Mouse (Mus musculus): ENCODE measurements around the gene Snapc3. TPM values are rescaled to one million over a fixed set of nuclear protein-coding genes. Genes with fewer than 3 reads are reported as not detected.
"Not testable (repeated sequence)": the region's sequence is repeated elsewhere in the genome, so short reads cannot be mapped to it uniquely, and the experiment has no call there.

The Snapc3 gene
- polyA plus RNA-seq, 2 experiments = 39.2 to 45.3 TPM

DNA sequence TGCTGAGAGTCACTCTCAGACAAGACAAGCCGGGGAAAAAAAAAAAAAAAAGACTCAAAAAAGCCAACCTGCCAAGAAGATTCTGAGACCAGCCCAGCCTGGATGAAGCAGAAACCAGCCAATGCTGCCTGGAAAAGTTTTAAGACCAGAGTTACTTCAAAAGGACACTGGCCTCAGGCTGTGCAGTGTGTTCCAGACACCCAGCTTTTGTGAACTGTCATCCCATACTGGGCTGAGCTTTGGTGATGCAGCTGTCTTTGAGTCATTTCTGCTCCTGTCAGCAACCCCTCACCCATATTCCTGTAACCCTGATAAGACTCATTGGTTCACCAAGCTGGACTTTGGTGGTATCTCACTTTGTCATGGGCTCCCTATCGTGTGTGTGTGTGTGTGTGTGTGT lies 95.1 kb downstream of the Snapc3 start:
- H3K4me3 ChIP-seq (replicated peaks; ENCODE audit: low read length) = no peak overlapping the region
- H3K9me3 ChIP-seq (ENCODE audit: control insufficient read depth, low read length) = no peaks in the 10 kb centered on the region
- DNase-seq (ENCODE audit: low spot score) (no peak), ATAC-seq (ENCODE audit: low FRiP score, low read depth) (no peak)
- H3K9ac ChIP-seq (ENCODE audit: low read depth, low read length, severe bottlenecking) = no peak overlapping the region
- no peaks in the 10 kb centered on the region for H3K36me3 ChIP-seq (ENCODE audit: control insufficient read depth, insufficient read depth, low read length)
- no peak overlapping the region for H3K27ac ChIP-seq (replicated peaks; ENCODE audit: low read depth, low read length)
- WGBS = 64% methylated on average over 2 of the region's 2 CpGs
- TF ChIP-seq POLR2A (IDR thresholded peaks at IDR 0.05; ENCODE audit: borderline replicate concordance, extremely low read depth, insufficient read depth, insufficient read length) = no peak
- no peaks in the 10 kb centered on the region for H3K27me3 ChIP-seq (ENCODE audit: control insufficient read depth, insufficient read depth, low read length)
- H3K4me1 ChIP-seq (ENCODE audit: control insufficient read depth, insufficient read depth, low read length) = no peaks in the 10 kb centered on the region
- H3K4me2 ChIP-seq (replicated peaks; ENCODE audit: low read depth, low read length, severe bottlenecking) = no peak overlapping the region

DNA sequence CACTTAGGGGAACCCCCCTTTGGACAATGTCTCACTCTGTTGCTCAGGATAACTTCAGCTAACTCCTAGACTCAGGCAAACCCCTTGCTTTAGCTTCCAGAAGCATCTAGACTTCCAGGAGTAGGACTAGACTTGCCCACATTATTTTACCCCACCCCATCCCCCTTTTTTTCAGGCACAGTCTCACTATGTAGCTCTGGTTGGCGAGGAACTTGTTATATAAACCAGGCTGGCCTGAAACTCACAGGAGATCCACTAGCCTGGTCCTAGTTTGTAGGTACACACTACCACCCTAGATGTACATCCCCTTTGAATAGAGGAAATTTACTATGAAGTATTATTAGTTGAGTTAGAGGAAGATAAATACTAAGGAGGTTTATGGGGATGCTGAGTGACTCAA lies 96.7 kb downstream of the Snapc3 start:
- H3K27me3 ChIP-seq (ENCODE audit: control insufficient read depth, insufficient read depth, low read length) = no peaks in the 10 kb centered on the region
- ATAC-seq (ENCODE audit: low FRiP score, low read depth) (no peak), DNase-seq (ENCODE audit: low spot score) (no peak)
- no peak overlapping the region for H3K27ac ChIP-seq (replicated peaks; ENCODE audit: low read depth, low read length)
- H3K9me3 ChIP-seq (ENCODE audit: control insufficient read depth, low read length) = no peaks in the 10 kb centered on the region
- H3K4me2 ChIP-seq (replicated peaks; ENCODE audit: low read depth, low read length, severe bottlenecking) = no peak overlapping the region
- WGBS = 63% methylated on average over 1 of the region's 1 CpGs
- H3K9ac ChIP-seq (ENCODE audit: low read depth, low read length, severe bottlenecking) = no peak overlapping the region
- no peaks in the 10 kb centered on the region for H3K4me1 ChIP-seq (ENCODE audit: control insufficient read depth, insufficient read depth, low read length)
- H3K36me3 ChIP-seq (ENCODE audit: control insufficient read depth, insufficient read depth, low read length) = no peaks in the 10 kb centered on the region
- no peak for TF ChIP-seq POLR2A (IDR thresholded peaks at IDR 0.05; ENCODE audit: borderline replicate concordance, extremely low read depth, insufficient read depth, insufficient read length)
- H3K4me3 ChIP-seq (replicated peaks; ENCODE audit: low read length) = no peak overlapping the region

DNA sequence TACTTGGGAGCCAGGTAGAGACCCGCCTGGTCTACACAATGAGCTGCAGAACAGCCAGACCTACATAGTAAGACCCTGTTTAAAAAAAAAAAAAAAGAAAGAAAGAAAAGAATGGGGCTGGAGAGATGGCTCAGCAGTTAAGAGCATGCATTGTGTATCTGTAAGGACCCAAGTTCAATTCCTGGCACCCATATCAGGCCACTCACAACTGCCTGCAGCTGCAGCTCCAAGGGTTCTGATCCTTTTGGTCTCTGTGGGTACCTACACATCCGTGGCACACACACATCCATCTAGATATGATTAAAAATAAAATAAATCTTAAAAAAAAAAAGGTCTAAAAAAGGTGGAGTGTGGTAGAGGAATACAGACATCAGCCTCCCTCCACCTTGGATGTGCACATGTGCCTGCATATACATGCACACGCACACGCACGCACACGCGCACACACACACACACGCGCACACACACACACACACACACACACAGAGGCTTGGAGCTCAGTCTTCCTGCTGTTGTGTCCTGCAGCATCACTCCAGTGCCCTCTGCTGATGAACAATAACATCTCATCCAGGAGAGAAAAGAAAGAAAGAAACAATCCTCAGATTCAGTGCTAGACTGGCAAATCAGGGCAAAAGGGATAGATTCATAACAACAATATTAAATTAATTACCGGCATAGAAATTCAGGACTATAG lies 97.6 kb downstream of the Snapc3 start:
- WGBS = 89% methylated on average over 10 of the region's 10 CpGs
- no peak for DNase-seq (ENCODE audit: low spot score)
- Histone ChIP-seq H3K36me3 (ENCODE audit: control insufficient read depth, insufficient read depth, low read length) (no peaks in the 10 kb centered on the region), H3K9me3 (ENCODE audit: control insufficient read depth, low read length) (no peaks in the 10 kb centered on the region), H3K4me3 (replicated peaks; ENCODE audit: low read length) (no peak overlapping the region), H3K4me2 (replicated peaks; ENCODE audit: low read depth, low read length, severe bottlenecking) (no peak overlapping the region), H3K9ac (ENCODE audit: low read depth, low read length, severe bottlenecking) (no peak overlapping the region), H3K4me1 (ENCODE audit: control insufficient read depth, insufficient read depth, low read length) (no peaks in the 10 kb centered on the region), H3K27ac (replicated peaks; ENCODE audit: low read depth, low read length) (no peak overlapping the region), H3K27me3 (ENCODE audit: control insufficient read depth, insufficient read depth, low read length) (no peaks in the 10 kb centered on the region)
- TF ChIP-seq POLR2A (IDR thresholded peaks at IDR 0.05; ENCODE audit: borderline replicate concordance, extremely low read depth, insufficient read depth, insufficient read length) = no peak
- ATAC-seq (ENCODE audit: low FRiP score, low read depth) = no peak

DNA sequence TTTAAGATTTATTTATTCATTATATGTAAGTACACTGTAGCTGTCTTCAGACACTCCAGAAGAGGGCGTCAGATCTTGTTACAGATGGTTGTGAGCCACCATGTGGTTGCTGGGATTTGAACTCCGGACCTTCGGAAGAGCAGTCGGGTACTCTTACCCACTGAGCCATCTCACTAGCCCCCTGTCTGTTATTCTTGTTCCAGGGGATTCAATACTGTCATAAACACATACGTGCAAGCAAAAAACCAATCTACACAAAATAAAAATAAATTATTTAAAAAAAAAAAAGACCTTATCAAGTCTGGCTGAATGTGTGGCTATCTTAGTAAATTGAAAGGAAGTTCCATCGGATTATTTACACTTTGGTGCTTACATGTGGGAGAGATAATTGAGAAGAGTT lies 98.6 kb downstream of the Snapc3 start:
- not testable (repeated sequence) for H3K4me1 ChIP-seq (ENCODE audit: control insufficient read depth, insufficient read depth, low read length); H3K4me2 ChIP-seq (replicated peaks; ENCODE audit: low read depth, low read length, severe bottlenecking); H3K9ac ChIP-seq (ENCODE audit: low read depth, low read length, severe bottlenecking); H3K27me3 ChIP-seq (ENCODE audit: control insufficient read depth, insufficient read depth, low read length); DNase-seq (ENCODE audit: low spot score); H3K9me3 ChIP-seq (ENCODE audit: control insufficient read depth, low read length); H3K27ac ChIP-seq (replicated peaks; ENCODE audit: low read depth, low read length); H3K4me3 ChIP-seq (replicated peaks; ENCODE audit: low read length); H3K36me3 ChIP-seq (ENCODE audit: control insufficient read depth, insufficient read depth, low read length); ATAC-seq (ENCODE audit: low FRiP score, low read depth)
- WGBS = 93% methylated on average over 5 of the region's 6 CpGs

Other genes starting within 250 kb of the Snapc3 start
- 2.6 and 3.0 TPM in 2 replicates for gene Ttc39b, start 93.5 kb upstream of the Snapc3 start, polyA plus RNA-seq (2012; rRNA removed)
- 3.1 and 4.9 TPM in 2 replicates for gene Ttc39b, start 93.5 kb upstream of the Snapc3 start, polyA plus RNA-seq (2014; fragmentation: Nextera tagmentation; extraction: Ambion mirVana)
- 108 and 120 TPM in 2 replicates for gene Psip1, start 68.7 kb downstream of the Snapc3 start, polyA plus RNA-seq (2012; rRNA removed)
- gene Psip1, start 68.7 kb downstream of the Snapc3 start, polyA plus RNA-seq (2014; fragmentation: Nextera tagmentation; extraction: Ambion mirVana) = 138 and 156 TPM in 2 replicates
- gene Ccdc171, start 107.8 kb downstream of the Snapc3 start, polyA plus RNA-seq (2012; rRNA removed) = 3.6 and 5.0 TPM in 2 replicates
- gene Ccdc171, start 107.8 kb downstream of the Snapc3 start, polyA plus RNA-seq (2014; fragmentation: Nextera tagmentation; extraction: Ambion mirVana) = 4.1 and 5.0 TPM in 2 replicates